Mouse (Mus musculus): ENCODE measurements around the gene Tmem95. TPM values are rescaled to one million over a fixed set of nuclear protein-coding genes. Genes with fewer than 3 reads are reported as not detected.

Gene Tmem95
- polyA plus RNA-seq, 1 experiment from 2014 or later, result not detected

- Histone ChIP-seq H3K4me1 (replicated peaks; ENCODE audit: control insufficient read depth, insufficient read depth, low read length) (peaks cover 11% of the 10 kb centered on the region), H3K4me3 (ENCODE audit: low read depth, low read length) (peak overlapping the region; percentile 91), H3K27ac (ENCODE audit: low read depth, low read length) (0 out of 2 replicates have a peak overlapping the region, but pooled peaks have one; percentile 36), H3K36me3 (ENCODE audit: control insufficient read depth, insufficient read depth, low read length) (peaks cover 37% of the 10 kb centered on the region), H3K4me2 (replicated peaks; ENCODE audit: low read depth, low read length) (peak overlapping the region; percentile 92), H3K9me3 (ENCODE audit: control insufficient read depth, low read length) (no peaks in the 10 kb centered on the region), H3K9ac (ENCODE audit: low read depth, low read length) (peak overlapping the region; percentile 94), H3K27me3 (ENCODE audit: control insufficient read depth, insufficient read depth, low read length) (no peaks in the 10 kb centered on the region)
- ATAC-seq (ENCODE audit: low FRiP score) (no peak), DNase-seq (ENCODE audit: low spot score) (no peak)
- WGBS, result 78% methylated on average over 15 of the region's 15 CpGs
Observed at GRCm38 (mm10) chr11:69912716-69913530, 35.1 kb upstream of the Tmem95 start.

- Histone ChIP-seq H3K9me3 (ENCODE audit: control insufficient read depth, low read length) (no peaks in the 10 kb centered on the region), H3K36me3 (ENCODE audit: control insufficient read depth, insufficient read depth, low read length) (peaks cover 35% of the 10 kb centered on the region), H3K9ac (ENCODE audit: low read depth, low read length) (no peak overlapping the region), H3K27me3 (ENCODE audit: control insufficient read depth, insufficient read depth, low read length) (no peaks in the 10 kb centered on the region), H3K4me2 (replicated peaks; ENCODE audit: low read depth, low read length) (no peak overlapping the region), H3K4me1 (replicated peaks; ENCODE audit: control insufficient read depth, insufficient read depth, low read length) (peaks cover 11% of the 10 kb centered on the region), H3K4me3 (ENCODE audit: low read depth, low read length) (no peak overlapping the region), H3K27ac (ENCODE audit: low read depth, low read length) (no peak overlapping the region)
- DNase-seq (ENCODE audit: low spot score) (no peak), ATAC-seq (ENCODE audit: low FRiP score) (no peak)
- 92% methylated on average over 6 of the region's 6 CpGs for WGBS
Observed at GRCm38 (mm10) chr11:69911701-69912100, 33.9 kb upstream of the Tmem95 start.

GRCm38 (mm10) chr11:69910781-69911560 lies 33.2 kb upstream of the Tmem95 start:
- Histone ChIP-seq H3K4me1 (replicated peaks; ENCODE audit: control insufficient read depth, insufficient read depth, low read length) (peaks cover 11% of the 10 kb centered on the region), H3K27ac (ENCODE audit: low read depth, low read length) (no peak overlapping the region), H3K4me2 (replicated peaks; ENCODE audit: low read depth, low read length) (no peak overlapping the region), H3K36me3 (ENCODE audit: control insufficient read depth, insufficient read depth, low read length) (peaks cover 34% of the 10 kb centered on the region), H3K9me3 (ENCODE audit: control insufficient read depth, low read length) (no peaks in the 10 kb centered on the region), H3K27me3 (ENCODE audit: control insufficient read depth, insufficient read depth, low read length) (no peaks in the 10 kb centered on the region), H3K4me3 (ENCODE audit: low read depth, low read length) (no peak overlapping the region), H3K9ac (ENCODE audit: low read depth, low read length) (no peak overlapping the region)
- no peak for DNase-seq (ENCODE audit: low spot score)
- ATAC-seq (ENCODE audit: low FRiP score), result no peak
- 91% methylated on average over 17 of the region's 17 CpGs for WGBS

GRCm38 (mm10) chr11:69910177-69910576 lies 32.4 kb upstream of the Tmem95 start:
- no peak for ATAC-seq (ENCODE audit: low FRiP score)
- H3K4me1 ChIP-seq (replicated peaks; ENCODE audit: control insufficient read depth, insufficient read depth, low read length), result peaks cover 10% of the 10 kb centered on the region; the same call in 1 of the 2 replicates
- WGBS, result 95% methylated on average over 8 of the region's 8 CpGs
- no peaks in the 10 kb centered on the region for H3K27me3 ChIP-seq (ENCODE audit: control insufficient read depth, insufficient read depth, low read length)
- H3K27ac ChIP-seq (ENCODE audit: low read depth, low read length), result no peak overlapping the region
- peaks cover 36% of the 10 kb centered on the region for H3K36me3 ChIP-seq (ENCODE audit: control insufficient read depth, insufficient read depth, low read length)
- H3K4me2 ChIP-seq (replicated peaks; ENCODE audit: low read depth, low read length), result no peak overlapping the region
- H3K9me3 ChIP-seq (ENCODE audit: control insufficient read depth, low read length), result no peaks in the 10 kb centered on the region
- H3K4me3 ChIP-seq (ENCODE audit: low read depth, low read length), result no peak overlapping the region
- no peak for DNase-seq (ENCODE audit: low spot score)
- no peak overlapping the region for H3K9ac ChIP-seq (ENCODE audit: low read depth, low read length)

GRCm38 (mm10) chr11:69909174-69909573 lies 31.4 kb upstream of the Tmem95 start:
- Histone ChIP-seq H3K4me3 (ENCODE audit: low read depth, low read length) (no peak overlapping the region), H3K27ac (ENCODE audit: low read depth, low read length) (no peak overlapping the region), H3K4me2 (replicated peaks; ENCODE audit: low read depth, low read length) (no peak overlapping the region), H3K4me1 (replicated peaks; ENCODE audit: control insufficient read depth, insufficient read depth, low read length) (0 out of 2 replicates have a peak, but pooled peaks cover 3% of the 10 kb centered on the region), H3K36me3 (ENCODE audit: control insufficient read depth, insufficient read depth, low read length) (peaks cover 40% of the 10 kb centered on the region), H3K9me3 (ENCODE audit: control insufficient read depth, low read length) (no peaks in the 10 kb centered on the region), H3K27me3 (ENCODE audit: control insufficient read depth, insufficient read depth, low read length) (no peaks in the 10 kb centered on the region), H3K9ac (ENCODE audit: low read depth, low read length) (no peak overlapping the region)
- WGBS, result 86% methylated on average over 5 of the region's 5 CpGs
- no peak for DNase-seq (ENCODE audit: low spot score)
- no peak for ATAC-seq (ENCODE audit: low FRiP score)

- WGBS, result 96% methylated on average over 11 of the region's 11 CpGs
- ATAC-seq (ENCODE audit: low FRiP score), result no peak
- Histone ChIP-seq H3K9ac (ENCODE audit: low read depth, low read length) (no peak overlapping the region), H3K27ac (ENCODE audit: low read depth, low read length) (no peak overlapping the region), H3K36me3 (ENCODE audit: control insufficient read depth, insufficient read depth, low read length) (peaks cover 40% of the 10 kb centered on the region), H3K4me2 (replicated peaks; ENCODE audit: low read depth, low read length) (no peak overlapping the region), H3K9me3 (ENCODE audit: control insufficient read depth, low read length) (no peaks in the 10 kb centered on the region), H3K4me3 (ENCODE audit: low read depth, low read length) (no peak overlapping the region), H3K4me1 (replicated peaks; ENCODE audit: control insufficient read depth, insufficient read depth, low read length) (0 out of 2 replicates have a peak, but pooled peaks cover 3% of the 10 kb centered on the region), H3K27me3 (ENCODE audit: control insufficient read depth, insufficient read depth, low read length) (no peaks in the 10 kb centered on the region)
- no peak for DNase-seq (ENCODE audit: low spot score)
Observed at GRCm38 (mm10) chr11:69908645-69909044, 30.8 kb upstream of the Tmem95 start.

DNA sequence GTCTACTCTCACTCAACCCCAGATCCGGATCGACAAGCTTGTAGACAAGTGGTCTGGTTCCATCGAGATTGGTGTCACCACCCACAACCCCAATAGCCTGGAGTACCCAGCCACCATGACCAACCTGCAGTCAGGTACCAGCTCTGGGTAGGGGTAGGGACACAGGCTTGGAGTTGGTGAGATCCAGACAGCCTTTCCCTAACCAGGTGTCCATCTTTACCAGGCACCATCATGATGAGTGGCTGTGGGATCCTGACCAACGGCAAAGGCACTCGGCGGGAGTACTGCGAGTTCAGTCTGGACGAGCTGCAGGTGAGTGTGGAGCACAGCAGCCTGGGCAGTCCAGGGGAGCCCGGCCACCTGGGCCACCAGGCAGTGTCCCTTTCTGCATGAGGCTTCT lies 26.5 kb upstream of the Tmem95 start:
- WGBS, result 91% methylated on average over 9 of the region's 9 CpGs
- peaks cover 24% of the 10 kb centered on the region for H3K36me3 ChIP-seq (ENCODE audit: control insufficient read depth, insufficient read depth, low read length)
- DNase-seq (ENCODE audit: low spot score) (no peak), ATAC-seq (ENCODE audit: low FRiP score) (no peak)
- no peak overlapping the region for H3K4me3 ChIP-seq (ENCODE audit: low read depth, low read length)
- H3K4me1 ChIP-seq (replicated peaks; ENCODE audit: control insufficient read depth, insufficient read depth, low read length), result peaks cover 12% of the 10 kb centered on the region
- H3K27me3 ChIP-seq (ENCODE audit: control insufficient read depth, insufficient read depth, low read length), result no peaks in the 10 kb centered on the region
- no peak overlapping the region for H3K9ac ChIP-seq (ENCODE audit: low read depth, low read length)
- no peaks in the 10 kb centered on the region for H3K9me3 ChIP-seq (ENCODE audit: control insufficient read depth, low read length)
- no peak overlapping the region for H3K27ac ChIP-seq (ENCODE audit: low read depth, low read length)
- H3K4me2 ChIP-seq (replicated peaks; ENCODE audit: low read depth, low read length), result no peak overlapping the region

- peaks cover 21% of the 10 kb centered on the region for H3K36me3 ChIP-seq (ENCODE audit: control insufficient read depth, insufficient read depth, low read length)
- WGBS, result 91% methylated on average over 12 of the region's 13 CpGs
- ATAC-seq (ENCODE audit: low FRiP score) (no peak), DNase-seq (ENCODE audit: low spot score) (no peak)
- peak overlapping the region; percentile 97 for H3K4me2 ChIP-seq (replicated peaks; ENCODE audit: low read depth, low read length)
- H3K27me3 ChIP-seq (ENCODE audit: control insufficient read depth, insufficient read depth, low read length), result no peaks in the 10 kb centered on the region
- H3K4me3 ChIP-seq (ENCODE audit: low read depth, low read length), result peak overlapping the region; percentile 92
- no peak overlapping the region for H3K27ac ChIP-seq (ENCODE audit: low read depth, low read length)
- H3K9ac ChIP-seq (ENCODE audit: low read depth, low read length), result no peak overlapping the region
- H3K4me1 ChIP-seq (replicated peaks; ENCODE audit: control insufficient read depth, insufficient read depth, low read length), result peaks cover 14% of the 10 kb centered on the region
- H3K9me3 ChIP-seq (ENCODE audit: control insufficient read depth, low read length), result no peaks in the 10 kb centered on the region
Observed at GRCm38 (mm10) chr11:69902972-69903371, 25.2 kb upstream of the Tmem95 start.
